Mouse (Mus musculus): ENCODE data around the gene Btbd1. TPM values are rescaled to one million over a fixed set of nuclear protein-coding genes. Genes with fewer than 3 reads are reported as not detected.

Btbd1 gene
- 116 TPM for polyA plus RNA-seq (2017; shearing (Covaris generic))

GRCm38 (mm10) chr7:81829379-81829894 lies at the start of gene Btbd1:
Btbd1 (minus strand) TSS chr7:81829431.

DNA sequence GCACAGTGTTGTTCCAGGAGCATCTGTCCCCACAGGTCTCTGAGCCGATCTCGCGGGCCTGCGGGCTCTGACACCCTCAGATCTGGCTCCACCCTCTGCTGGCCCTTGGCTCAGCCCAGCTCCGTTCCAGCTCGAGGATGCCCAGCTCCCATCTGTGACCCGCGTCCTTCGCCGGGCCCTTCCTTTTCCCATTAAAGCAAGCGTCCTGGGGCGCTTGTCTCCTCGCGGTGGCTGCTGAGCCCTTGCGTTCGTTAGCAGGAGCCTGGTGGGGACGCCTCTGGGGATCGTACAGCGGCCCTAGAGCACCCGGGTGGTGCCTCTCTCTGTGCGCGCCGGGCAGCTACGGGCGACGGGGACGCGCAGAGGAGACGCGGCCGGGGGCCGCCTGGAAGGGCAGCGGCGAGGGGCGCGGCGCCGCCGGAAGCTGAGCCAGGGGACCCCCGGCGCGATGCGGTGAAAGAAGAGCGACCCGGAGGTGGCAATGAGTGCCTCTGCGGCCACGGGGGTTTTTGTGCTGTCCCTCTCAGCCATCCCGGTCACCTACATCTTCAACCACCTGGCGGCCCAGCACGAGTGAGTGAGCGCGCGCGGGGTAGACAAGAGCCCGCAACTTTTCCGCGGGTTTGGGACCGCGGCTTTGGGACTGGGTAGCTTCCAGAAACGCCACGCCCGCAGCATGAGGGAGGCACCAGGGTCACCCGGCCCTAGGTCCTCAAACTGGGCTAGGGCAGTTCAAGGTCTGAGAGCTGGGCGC lies 29.9 kb upstream of the Btbd1 start, which contains the start of gene Tm6sf1:
Gene Tm6sf1, plus strand, starts transcription at position 34 of the 754 bp plus-strand sequence.

GRCm38 (mm10) chr7:81855694-81856093 lies 26.5 kb upstream of the Btbd1 start, which contains the start of gene Gm10160:
Gm10160 (minus strand) TSS chr7:81855794.

DNA sequence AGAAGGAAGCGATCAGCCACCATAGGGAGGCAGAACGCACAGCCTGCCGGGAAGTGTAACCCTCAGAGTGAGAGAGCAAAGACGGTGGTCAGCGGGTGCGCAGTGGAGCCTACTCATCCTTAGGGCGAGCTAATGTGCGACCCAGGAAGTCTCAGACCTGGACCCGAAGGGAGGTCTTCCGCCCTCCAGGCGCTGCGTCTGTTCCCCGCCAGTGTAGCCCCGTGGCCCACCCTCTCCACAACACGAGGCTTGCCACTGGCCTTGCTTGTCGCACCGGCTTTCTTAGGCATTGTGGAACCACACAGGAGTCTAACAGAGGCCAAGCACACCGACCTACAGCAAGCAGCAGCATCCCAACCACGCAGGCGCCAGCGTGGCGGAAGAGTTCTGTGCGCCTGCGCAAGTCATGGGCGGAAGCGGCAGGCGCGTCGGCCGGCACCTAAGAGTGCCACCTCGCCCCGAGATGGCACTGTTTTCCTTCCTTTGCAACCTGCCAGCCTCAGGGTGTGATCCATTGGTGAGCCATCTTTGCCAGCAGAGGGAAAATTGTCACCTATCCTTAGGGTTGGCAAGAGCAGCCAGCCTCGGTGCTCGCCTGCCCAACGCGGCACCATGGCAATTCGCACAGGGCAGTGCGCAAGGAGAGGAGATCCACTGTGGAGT lies 40.0 kb downstream of the Btbd1 start, which contains the start of gene 3110040N11Rik:
Gene 3110040N11Rik, minus strand, starts transcription at position 384 of the 663 bp plus-strand sequence.

GRCm38 (mm10) chr7:81762180-81763109 lies 66.8 kb downstream of the Btbd1 start, which contains the start of gene Ramac:
Ramac (plus strand) TSS chr7:81762925.

Other genes starting within 250 kb of the Btbd1 start
- gene Homer2, start 121.9 kb downstream of the Btbd1 start, polyA plus RNA-seq (2017; shearing (Covaris generic)) = 0.41 TPM
- 148 TPM for gene Ramac, start 66.5 kb downstream of the Btbd1 start, polyA plus RNA-seq (2017; shearing (Covaris generic))
- gene 3110040N11Rik, start 40.0 kb downstream of the Btbd1 start, polyA plus RNA-seq (2017; shearing (Covaris generic)) = 63.6 TPM
- not detected for gene Gm10160, start 26.4 kb upstream of the Btbd1 start, polyA plus RNA-seq (2017; shearing (Covaris generic))
- gene Tm6sf1, start 29.6 kb upstream of the Btbd1 start, polyA plus RNA-seq (2017; shearing (Covaris generic)) = 14.4 TPM
- 15.8 TPM for gene Hdgfl3, start 105.0 kb upstream of the Btbd1 start, polyA plus RNA-seq (2017; shearing (Covaris generic))
- not detected for gene Bnc1, start 162.9 kb upstream of the Btbd1 start, polyA plus RNA-seq (2017; shearing (Covaris generic))